Mouse (Mus musculus) adrenal gland (tissue): ENCODE data around the gene Igfl3.

Source experiments
- intact Hi-C: fragments of 180-260 bp; cut with DNase I; formaldehyde crosslinking; loops from one replicate; pipeline ENCODE4 v1.15.1; 2025
- long read RNA-seq, 2 experiments: library from polyadenylated mRNA; unstranded; transcript quantifications; one replicate each; pipeline ENCODE4 v2.0.0; 2020; ENCODE audit warnings: borderline replicate concordance in 1 of 2; ENCODE audit not compliant: insufficient replicate concordance in 1 of 2

The Igfl3 gene
- long read RNA-seq, experiment 1 = 0 reads
- long read RNA-seq, experiment 2 = 0 reads

DNA sequence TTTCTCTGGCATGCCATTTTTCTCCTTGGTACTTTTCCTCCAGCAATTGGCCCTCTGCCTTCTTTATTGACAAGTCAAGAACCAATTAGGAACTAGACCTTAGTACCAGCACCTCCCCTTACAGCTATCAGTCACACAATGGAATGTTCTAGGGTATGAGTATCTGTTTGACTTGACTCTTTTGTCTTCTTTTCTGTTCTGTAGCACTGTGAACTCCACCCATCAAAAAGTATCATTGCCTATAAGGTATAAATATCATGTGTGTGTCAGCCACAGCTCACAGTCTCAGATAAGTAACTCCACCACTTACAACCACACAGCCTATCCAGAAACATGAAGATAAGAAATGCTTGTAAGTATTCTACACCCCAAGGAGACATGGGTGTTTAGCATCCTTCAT, at the start of gene Igfl3:
Gene Igfl3 (plus strand): TSS at position 301 of the 400 bp plus-strand sequence.
- intact Hi-C loops = no loop called here

DNA sequence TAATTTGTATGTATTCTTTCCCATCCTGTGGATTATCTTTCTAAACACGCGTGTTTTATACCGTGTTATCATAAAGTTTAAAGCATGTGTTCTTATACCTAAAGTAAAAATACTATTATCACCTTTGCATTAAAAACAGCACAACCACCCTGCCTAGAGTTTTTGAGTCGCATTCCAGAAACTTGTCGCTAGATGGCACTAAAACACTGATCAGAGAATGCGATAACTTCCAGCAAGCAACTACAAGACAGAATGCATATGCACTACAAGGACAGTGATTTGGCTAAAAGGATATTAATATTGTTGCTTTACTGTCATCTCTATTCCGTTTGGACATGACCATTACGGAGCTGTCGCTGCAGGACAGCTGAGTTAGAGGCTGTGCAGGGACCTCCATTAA, 34.6 kb downstream of the Igfl3 start:
- intact Hi-C loops = loop anchor here (5.0 kb wide), 1 partner anchor 666 kb away; no protein-coding TSS in a partner anchor

GRCm38 (mm10) chr7:18214699-18215098, 38.4 kb downstream of the Igfl3 start:
- intact Hi-C loops = loop anchor here (5.0 kb wide), 1 partner anchor 663 kb away; no protein-coding TSS in a partner anchor
